Mouse (Mus musculus): ENCODE measurements around the gene Cnbp.

- TF ChIP-seq JUND (IDR thresholded peaks at IDR 0.05; ENCODE audit: low read depth, low read length), result no peak
- no peak for TF ChIP-seq MAX (IDR thresholded peaks at IDR 0.05; ENCODE audit: low read length)
- no peak for TF ChIP-seq EP300 (IDR thresholded peaks at IDR 0.05; ENCODE audit: low read depth in 1 of 2, low read length in 2 of 2)
- no peak for TF ChIP-seq SMC3 (IDR thresholded peaks at IDR 0.05; ENCODE audit: low read depth, low read length)
- no peak for TF ChIP-seq ZNF384 (IDR thresholded peaks at IDR 0.05; ENCODE audit: low read depth, low read length)
- no peak for TF ChIP-seq KAT2A (conservative IDR thresholded peaks at IDR 0.05; ENCODE audit: low read depth, low read length)
Measured at GRCm38 (mm10) chr6:87898028-87898427, 47.1 kb upstream of the Cnbp start.

Data from MEL (cell line).